Mouse (Mus musculus): ENCODE results near the gene Cenpb.
"Not testable (repeated sequence)": the region's sequence is repeated elsewhere in the genome, so short reads cannot be mapped to it uniquely, and the experiment has no call there.

Gene Cenpb

GRCm38 (mm10) chr2:131179990-131180587, at the start of gene Cenpb:
TSS of gene Cenpb (minus strand) at chr2:131180067.
- peak; percentile 94 for DNase-seq

DNA sequence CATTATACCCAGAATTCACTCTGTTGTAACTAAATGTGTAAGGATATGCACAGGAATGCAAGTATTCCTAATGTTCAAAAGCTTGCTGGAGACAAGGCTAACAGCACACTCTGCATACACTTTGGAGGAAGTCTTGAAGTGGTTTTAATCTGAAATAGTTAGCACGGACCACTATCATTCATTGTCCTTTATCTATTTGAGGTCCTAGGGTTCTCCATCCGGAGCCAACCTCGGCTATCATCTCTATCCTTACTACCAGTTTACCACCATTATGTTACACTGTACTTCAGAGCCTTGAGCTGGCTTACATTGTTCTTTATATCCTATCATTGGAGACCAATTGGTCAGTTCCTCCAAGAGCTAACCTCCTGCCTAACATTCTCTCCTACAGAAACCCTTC, 47.4 kb upstream of the Cenpb start:
- DNase-seq = no peak

DNA sequence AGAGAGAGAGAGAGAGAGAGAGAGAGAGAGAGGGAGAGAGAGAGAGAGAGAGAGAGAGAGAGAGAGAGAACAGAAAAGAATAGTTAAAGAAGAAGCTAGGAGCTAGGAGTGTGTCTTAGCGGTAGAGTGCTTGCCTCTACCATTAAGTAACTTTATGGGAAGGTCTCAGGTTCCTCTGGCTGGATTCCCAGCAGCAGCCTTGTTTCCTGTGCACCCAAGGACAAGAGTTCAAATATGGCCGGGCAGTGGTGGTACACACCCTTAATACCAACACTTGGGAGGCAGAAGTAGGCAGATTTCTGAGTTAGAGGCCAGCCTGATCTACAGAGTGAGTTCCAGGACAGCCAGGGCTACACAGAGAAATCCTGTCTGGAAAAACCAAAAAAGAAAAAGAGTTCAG, 46.8 kb upstream of the Cenpb start:
- DNase-seq = not testable (repeated sequence)

DNA sequence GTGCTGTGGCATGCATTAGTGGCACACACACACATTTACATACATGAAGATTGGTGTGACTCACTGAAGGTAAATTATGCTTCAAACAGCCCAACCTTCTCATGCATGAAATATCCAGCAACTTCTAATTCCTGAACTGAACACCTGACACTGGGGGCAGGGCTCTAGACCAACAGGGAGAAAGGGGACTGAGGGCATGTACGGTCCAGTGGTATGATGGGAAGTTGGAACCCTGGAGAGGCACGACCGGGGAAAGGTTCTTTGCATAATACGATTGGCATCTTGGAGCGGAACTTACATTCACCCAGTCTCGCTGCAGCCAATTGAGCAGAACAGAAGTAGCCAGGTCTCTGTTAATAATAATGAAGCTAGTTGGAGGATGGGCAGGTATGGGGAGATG, 45.3 kb upstream of the Cenpb start:
- DNase-seq = no peak

DNA sequence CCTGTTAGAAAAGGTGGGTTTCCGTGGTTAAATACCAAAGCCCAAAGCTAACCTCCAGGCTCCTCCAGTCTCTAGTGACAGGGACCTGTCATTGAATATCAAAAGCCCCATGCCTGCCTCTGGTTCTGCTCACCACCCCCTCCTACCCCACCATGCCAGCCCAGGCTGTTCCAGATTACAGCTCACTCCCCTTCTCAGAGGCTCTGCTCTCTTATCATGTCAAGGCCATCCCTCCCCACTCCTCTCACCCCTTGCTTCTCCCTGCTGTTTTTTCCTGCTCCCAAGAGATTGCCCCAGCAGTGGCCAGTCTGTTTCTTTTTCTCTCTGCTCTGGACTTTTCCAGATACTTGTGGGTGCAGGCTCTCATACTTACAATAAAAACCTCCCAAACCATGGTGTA, 43.7 kb upstream of the Cenpb start:
- no peak for DNase-seq

DNA sequence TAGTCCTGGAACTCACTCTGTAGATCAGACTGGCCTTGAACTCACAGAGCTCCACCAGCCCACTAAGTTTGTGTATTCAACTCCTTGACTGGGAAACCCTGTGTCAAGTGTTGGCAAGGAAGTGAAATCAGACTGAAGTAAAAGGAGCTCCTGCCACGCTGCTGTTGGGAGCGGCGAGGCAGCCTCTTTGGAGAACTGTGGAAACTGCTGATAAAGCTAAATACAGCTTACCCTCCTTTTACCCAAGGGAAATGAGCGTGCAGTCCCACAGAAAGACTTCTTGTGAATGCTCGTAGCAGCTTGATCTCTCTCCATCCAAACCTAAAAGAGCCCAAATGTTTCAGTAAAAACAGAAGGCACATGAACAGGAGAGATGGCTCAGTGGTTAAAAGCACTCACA, 42.7 kb upstream of the Cenpb start:
- no peak for DNase-seq

GRCm38 (mm10) chr2:131221853-131222515, 42.1 kb upstream of the Cenpb start:
- DNase-seq = no peak

DNA sequence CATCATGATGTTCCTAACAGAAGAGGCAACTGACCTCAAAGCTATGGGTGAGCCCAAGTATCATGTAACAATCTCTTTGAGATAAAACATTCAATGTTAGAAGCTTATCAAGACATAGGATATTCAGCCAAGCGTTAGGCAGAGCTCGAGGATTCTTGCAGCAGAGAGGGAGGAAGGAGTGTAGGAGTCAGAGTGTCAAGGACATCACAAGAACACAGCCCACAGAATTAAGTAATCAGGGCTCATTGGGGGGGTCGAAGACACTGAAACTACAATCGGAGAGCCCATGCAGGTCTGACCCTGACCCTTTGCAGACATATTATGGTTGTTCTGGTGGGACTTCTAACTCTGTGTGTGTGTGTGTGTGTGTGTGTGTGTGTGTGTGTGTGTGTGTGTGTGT, 40.2 kb upstream of the Cenpb start:
- DNase-seq = no peak

DNA sequence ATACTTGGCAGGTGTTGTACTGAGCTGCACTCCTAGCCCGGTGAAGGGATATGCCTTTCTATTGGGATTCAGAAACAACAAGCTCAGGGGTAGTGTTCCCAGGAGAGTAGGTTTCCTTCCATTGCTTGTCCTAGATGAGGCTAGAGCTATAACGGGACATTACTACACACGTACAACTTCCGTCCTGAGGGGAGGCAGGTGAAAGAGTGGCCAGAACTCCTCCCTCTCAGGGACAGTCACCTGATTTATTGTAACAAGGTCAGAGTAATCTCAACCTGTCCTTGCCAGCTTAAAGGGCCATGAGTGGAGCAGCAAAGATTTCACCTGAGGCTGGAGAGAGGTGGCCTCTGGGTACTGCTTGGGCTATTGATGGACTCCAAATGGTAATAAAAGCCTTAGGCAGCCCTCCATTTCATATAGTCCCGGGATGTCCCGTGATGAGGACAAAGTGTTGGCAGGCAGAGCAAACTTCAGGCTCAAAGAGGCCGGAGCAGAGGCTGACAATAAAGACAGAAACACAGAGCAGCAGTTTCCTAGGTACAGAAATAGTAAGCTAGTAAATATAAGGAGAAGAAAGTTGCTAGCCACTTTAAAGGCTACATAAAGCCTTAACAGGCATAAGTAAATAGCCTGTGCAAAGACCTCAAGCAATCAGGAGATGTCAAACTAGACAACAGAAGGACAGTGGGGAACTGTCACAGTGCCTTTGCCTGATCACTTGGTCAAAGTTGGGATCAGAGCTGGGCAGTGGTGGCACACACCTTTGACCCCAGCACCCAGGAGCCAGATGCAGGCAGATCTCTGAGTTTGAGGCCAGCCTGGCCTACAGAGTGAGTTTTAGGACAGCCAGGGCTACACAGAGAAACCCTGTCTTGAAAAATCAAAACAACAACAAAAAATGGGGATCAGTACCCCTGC, 36.3 kb upstream of the Cenpb start:
- no peak for DNase-seq

GRCm38 (mm10) chr2:131213773-131214172, 33.9 kb upstream of the Cenpb start:
- no peak for DNase-seq

GRCm38 (mm10) chr2:131211026-131211615, 31.3 kb upstream of the Cenpb start:
- no peak for DNase-seq

GRCm38 (mm10) chr2:131209969-131210792, 30.3 kb upstream of the Cenpb start:
- peak; percentile 96 for DNase-seq

DNA sequence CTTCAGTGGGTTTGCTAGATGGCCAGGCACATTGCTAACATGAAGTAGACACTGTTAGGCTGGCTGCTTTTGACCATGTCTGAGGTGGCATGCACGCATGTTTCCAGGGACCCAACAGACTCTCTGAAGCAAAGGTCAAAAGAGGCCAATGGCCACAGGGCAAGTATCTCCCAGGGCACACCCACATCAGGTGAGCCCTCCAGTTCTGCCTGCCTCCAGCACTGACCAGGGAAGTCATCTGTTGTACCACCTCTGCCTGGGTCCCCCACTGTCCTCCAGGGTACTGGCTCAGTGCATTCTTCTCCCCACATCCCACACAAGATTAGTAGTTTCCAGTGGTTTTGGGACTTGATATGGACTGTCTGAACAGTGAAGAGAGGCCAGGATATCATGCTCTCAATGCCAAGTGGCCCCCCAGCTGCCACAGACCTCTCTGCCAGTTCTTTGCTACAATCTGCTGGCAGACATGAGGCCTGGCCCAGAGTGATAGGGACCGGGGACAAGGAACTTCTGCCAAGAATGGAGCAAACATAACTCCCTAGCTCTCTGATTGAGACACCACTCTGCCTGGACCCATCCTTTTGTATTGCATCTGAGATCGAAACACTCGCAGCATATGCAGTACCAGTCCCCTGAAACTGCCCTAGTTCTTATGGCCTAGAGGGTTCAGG, 29.4 kb upstream of the Cenpb start:
- no peak for DNase-seq

- DNase-seq = no peak
Observed at GRCm38 (mm10) chr2:131208356-131208755, 28.5 kb upstream of the Cenpb start.

GRCm38 (mm10) chr2:131206778-131207177, 26.9 kb upstream of the Cenpb start, which contains the start of gene Ap5s1:
TSS of gene Ap5s1 (plus strand) at chr2:131207078.
- no peak for DNase-seq

DNA sequence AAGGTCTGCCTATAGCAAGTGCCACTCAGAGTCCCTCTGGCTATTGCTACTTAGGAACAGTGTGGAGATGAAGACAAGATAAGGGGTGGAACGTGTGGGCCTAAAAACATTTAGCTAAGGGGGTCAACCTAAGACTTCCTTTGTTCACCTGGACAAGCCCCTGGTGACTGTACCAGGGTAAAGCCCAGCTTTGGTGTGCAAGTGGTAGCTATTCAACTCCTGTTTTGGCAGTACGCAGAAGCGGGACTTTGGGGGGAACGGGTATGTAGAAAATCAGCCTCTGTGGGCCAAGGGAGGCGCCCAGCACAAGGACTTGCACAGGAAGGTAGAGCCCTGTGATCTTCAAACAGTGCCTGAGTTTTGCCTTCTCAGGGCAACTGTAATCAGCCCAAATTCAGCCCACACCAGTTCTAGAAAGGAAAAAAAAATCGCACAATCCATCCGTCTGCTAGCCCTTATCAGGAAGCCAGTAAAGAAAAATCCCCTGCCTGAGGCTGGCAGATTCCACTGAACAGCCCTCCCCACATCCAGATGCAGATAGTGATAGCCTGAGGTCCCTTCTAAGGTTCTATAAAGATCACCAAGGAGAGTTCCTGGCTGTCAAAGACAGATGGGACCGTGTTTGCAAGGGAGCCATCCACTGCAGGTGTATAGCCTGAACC, 25.8 kb upstream of the Cenpb start:
- DNase-seq = no peak

- DNase-seq = no peak
Observed at GRCm38 (mm10) chr2:131204410-131204981, 24.6 kb upstream of the Cenpb start.

GRCm38 (mm10) chr2:131203816-131204409, 24.0 kb upstream of the Cenpb start:
- DNase-seq = no peak

DNA sequence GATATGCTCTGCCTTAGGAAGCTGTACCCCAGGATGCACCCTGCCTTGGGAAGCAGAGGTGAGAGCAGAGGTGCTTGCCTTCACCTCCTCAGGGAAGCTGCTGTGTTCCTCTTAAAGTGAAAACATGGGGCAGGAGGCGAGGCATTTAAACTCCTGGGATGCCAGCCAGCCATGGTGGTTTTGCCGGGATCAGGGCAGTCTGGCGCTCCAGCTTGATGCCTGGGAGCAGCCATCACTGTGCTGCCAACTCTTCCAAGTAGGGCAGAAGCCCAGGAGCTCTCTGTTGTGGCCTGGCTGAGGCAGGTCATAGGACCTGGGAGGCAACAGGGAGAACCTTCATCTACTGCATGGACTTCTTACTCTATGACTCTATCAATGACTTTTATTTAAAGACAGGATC, 21.4 kb upstream of the Cenpb start:
- DNase-seq = no peak

GRCm38 (mm10) chr2:131200710-131201109, 20.8 kb upstream of the Cenpb start:
- DNase-seq = no peak

Data from embryo, embryonic 11 days (tissue).